Mouse (Mus musculus): Measurements from ENCODE around the gene Gm20388. TPM values are rescaled to one million over a fixed set of nuclear protein-coding genes. Genes with fewer than 3 reads are reported as not detected.
"Not testable (repeated sequence)": the region's sequence is repeated elsewhere in the genome, so short reads cannot be mapped to it uniquely, and the experiment has no call there.

Gene Gm20388
- total RNA-seq, 2 experiments from 2014 or later: 4.0 TPM; not detected in 1

DNA sequence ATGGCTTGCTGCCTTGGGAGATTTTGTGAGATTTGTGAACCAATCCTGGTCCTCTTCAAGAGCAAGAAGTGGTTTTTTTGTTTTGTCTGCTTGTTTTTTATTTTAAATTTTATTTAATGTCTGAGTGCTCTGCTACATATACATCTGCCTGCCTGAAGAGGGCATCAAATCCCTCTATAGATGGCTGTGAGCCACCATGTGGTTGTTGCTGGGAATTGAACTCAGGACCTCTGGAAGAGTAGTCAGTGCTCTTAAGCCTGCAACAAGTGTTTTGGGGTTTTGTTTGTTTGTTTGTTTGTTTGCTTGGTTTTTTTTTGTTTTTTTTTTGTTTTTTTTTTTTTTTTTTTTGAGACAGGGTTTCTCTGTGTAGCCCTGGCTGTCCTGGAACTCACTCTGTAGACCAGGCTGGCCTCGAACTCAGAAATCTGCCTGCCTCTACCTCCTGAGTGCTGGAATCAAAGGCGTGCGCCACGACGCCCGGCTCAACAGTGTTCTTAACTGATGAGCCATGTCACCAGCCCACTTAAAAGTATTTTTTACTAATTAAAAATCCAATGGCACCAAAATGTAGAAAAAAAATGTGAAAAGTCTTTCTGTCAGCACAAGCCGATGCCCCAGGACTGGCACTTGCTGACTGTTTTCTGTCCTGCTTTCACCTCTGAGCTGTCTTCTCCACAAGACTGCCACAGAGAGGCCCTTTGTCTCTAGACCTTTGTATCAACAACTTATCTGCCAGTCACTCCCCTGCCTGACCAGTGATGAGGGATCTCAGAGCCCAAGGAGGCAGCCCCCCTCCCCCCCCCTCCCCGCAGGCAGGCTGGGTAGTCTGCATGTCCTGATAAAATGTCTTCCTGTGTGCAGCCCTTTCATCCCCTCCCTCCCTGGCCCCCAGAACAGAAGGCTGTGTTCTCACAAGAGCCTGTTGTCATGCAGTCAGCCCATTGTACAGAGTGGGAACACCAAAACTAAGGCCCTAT lies 3505.6 kb downstream of the Gm20388 start:
- no peak for DNase-seq

- no peak for DNase-seq
Observed at GRCm38 (mm10) chr8:123416944-123417555, 3506.4 kb downstream of the Gm20388 start.

DNA sequence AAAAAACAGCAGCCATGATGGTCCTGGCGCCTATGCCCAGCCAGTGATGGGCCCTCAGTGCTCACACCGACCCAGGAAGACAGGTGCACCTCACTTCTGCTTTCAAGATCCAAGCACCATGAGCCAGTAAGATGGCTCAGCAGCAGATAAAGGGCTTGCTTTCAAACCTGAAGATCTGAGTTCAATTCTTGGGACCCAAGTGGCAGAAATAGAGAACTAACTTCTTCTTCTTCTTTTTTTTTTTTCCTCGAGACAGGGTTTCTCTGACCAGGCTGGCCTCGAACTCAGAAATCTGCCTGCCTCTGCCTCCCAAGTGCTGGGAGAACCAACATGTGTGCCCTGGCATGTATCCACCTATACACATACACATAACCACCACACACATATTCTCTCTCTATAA lies 3509.1 kb downstream of the Gm20388 start:
- no peak for DNase-seq

- DNase-seq: no peak
Observed at GRCm38 (mm10) chr8:123420525-123421281, 3510.1 kb downstream of the Gm20388 start.

- DNase-seq: no peak
Observed at GRCm38 (mm10) chr8:123421325-123421724, 3510.7 kb downstream of the Gm20388 start.

- DNase-seq: peak; percentile 66 to 85
Observed at GRCm38 (mm10) chr8:123422056-123422780, 3511.6 kb downstream of the Gm20388 start.

- no peak for DNase-seq
Observed at GRCm38 (mm10) chr8:123422781-123423159, 3512.1 kb downstream of the Gm20388 start.

DNA sequence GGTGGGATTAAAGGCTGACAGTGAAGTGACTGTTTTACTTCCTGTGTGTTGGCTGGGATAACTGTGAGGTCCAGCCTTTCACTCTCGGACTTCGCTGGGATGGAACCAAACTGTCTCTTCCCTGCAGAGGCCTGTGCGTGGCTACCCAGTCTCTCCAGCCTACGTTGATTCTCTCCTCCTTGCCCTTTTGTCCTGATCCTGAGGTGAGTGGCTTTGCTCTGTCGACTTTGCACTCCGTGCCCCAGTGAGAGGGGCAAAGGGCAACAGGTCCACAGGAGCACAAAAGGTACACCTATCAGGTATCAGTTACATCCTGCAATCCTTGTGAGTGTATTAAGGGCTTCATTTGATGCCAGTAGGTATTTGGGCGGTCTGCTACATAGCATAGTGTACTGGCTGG lies 3512.8 kb downstream of the Gm20388 start, which contains the start of gene Def8:
Def8 (plus strand) TSS at position 87 of the 400 bp plus-strand sequence.
- no peak for DNase-seq

DNA sequence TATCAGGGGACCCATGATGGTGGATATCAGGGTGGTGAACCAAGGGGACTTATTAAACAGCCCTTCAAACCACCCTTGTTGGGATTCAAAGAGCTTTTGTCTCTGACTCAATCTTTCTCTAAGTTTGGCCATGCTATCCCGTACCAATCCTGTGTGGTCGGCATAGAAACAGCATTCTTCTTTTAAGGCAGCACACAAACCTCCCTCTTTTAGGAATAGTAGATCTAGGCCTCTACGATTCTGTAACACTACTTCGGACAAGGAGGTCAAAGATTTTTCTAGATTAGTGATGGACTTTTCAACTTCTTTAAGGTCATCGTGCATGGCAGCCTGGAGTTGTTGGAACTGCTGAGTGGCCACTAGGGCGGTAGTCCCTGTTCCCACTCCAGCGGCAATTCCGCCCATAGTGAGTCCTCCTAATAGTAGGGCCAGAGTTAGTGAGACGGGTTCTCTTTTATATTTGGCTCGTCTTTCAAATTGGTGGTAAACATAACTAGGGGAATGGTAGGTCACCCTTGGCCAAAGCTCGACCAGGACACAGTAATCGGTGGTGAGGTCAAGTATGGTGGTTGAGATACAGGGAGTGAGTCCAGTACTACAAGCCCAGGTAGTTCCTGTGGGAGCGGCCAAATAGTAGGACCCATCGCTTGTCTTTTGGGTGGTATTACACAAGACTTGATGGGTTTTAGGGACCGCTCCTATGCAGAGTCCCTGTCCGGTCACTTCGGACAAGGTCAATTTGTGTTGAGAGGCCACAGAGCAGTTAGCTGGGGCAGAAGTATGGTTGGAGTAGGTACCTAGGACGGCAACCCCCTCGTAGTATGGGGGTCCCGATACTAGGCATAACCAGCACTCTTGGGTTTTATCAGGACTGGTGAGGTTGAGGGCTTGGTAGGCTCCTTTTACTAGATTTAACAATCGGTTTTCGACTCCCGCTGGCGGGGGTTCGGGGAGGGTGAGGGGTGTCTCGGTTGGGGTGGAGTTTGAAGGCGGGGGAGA lies 3516.2 kb downstream of the Gm20388 start:
- no peak for DNase-seq

- DNase-seq: no peak
Observed at GRCm38 (mm10) chr8:123427639-123428275, 3517.1 kb downstream of the Gm20388 start.

- DNase-seq: no peak
Observed at GRCm38 (mm10) chr8:123428343-123428893, 3517.8 kb downstream of the Gm20388 start.

DNA sequence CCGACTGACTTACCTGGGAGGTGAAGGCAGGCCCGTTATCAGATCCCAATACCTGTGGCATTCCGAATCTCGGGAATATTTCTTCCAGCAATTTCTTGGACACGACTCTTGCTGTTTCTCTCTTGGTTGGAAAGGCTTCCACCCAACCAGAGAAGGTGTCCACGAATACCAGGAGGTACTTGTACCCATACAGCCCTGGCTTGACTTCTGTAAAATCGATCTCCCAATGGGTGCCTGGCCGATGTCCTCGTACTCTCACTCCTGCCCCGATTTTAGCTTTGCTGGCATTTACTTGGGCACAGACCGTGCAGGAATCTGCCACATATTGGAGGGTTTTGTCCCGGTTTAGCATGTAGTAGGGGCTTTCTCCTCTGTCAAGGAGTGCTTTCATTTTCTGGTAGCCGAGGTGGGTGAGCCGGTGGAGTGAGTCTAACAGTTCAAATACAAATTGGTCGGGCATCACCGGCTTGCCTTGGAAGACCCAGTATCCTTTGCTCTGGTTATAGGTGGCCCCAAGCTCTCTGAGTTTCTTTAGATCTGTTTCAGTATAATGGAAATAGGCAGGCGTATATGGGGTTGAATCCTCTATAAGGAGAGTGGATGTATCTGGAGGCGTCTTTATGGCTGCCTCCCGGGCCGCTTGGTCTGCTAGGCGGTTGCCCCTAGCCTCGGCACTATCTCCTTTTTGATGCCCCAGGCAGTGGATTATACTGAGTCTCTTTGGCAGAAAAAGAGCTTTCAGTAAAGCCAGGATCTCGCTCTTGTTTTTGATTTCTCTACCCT lies 3518.5 kb downstream of the Gm20388 start:
- DNase-seq: no peak

DNA sequence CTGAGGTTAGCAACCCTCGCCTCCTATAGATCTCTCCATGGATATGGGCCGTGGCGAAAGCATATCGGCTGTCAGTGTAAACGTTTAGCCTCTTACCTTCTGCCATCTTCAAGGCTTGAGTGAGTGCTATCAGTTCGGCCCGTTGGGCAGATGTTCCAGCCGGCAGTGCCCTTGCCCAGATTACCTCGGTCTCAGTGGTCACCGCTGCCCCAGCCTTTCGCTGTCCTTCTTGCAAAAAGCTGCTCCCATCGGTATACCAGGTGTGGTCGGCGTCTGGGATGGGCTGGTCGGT lies 3519.0 kb downstream of the Gm20388 start:
- not testable (repeated sequence) for DNase-seq

GRCm38 (mm10) chr8:123430936-123431335 lies 3520.3 kb downstream of the Gm20388 start:
- DNase-seq: not testable (repeated sequence)

DNA sequence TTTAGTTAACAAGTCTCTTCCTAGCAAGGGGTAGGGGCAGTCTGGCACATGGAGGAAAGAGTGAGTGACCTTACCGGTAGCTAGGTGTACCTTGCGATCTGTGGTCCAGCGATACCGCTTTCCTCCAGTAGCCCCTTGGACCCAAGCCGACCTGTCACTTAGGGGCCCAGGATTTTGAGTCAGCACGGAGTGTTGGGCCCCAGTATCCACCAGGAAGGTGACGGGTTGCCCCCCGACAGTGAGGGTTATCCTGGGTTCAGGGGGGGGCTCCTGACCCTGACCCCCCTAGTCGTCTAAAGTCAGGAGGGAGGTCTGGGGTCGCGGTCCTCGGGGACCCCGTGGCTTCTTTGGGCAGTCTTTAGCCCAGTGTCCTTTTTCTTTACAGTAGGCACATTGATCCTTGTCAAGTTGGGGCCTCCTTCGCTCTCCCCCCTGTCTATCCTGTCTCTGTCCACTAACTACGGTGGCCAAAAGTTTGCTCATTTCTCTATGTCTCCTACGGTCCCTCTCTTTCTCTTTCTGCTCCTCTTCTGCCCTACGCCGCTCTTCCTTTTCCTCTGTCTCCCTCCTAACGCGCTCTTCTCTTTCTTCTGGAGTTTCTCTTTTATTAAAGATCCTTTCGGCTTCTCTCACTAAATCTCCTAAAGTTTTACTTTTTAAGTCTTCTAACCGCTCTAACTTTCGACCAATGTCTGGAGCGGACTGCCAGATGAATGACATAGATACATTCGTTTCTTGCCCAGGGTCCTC lies 3521.2 kb downstream of the Gm20388 start:
- DNase-seq: no peak

DNA sequence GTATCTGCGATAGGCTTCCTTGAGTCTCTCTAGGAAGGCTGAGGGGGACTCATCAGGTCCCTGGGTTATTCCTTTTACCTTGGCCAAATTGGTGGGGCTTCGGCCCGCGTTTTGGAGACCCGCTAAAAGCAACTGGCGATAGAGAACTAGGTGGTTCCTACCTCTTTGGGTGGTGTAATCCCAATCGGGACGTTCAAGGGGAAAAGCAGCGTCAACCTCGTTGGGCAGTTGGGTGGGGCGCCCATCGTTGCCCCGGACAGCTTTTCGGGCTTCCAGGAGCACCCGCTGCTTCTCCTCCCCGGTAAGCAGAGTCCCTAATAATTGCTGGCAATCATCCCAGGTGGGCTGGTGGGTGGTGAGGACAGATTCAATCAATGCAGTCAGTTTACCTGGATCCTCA lies 3521.7 kb downstream of the Gm20388 start:
- no peak for DNase-seq

- DNase-seq: not testable (repeated sequence)
Observed at GRCm38 (mm10) chr8:123433241-123433974, 3522.8 kb downstream of the Gm20388 start.

DNA sequence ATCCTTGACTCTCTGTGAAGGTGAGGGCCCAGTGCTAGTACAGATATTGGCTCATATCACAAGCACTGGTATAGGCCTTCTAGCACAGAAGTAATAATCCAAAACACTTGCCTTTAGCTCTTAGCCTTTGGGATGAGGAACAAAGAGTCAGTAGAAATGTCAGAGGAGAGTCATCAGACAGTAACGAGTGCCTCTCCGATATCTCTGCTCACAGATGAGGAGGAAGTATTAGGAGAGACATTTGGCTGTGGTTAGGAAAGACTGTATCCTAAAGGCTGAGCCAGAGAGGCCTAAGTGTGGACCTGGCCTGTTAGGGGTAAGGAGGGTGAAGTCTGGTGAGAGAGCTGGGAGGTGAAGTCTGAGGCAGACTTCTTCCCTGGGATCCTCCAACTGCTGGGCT lies 3531.1 kb downstream of the Gm20388 start:
- DNase-seq: no peak
